Mouse (Mus musculus) G1E (cell line): ENCODE measurements around the gene 9530077C05Rik. TPM values are rescaled to one million over a fixed set of nuclear protein-coding genes. Genes with fewer than 3 reads are reported as not detected.

Experiments
- ATAC-seq: 2 replicates; pipeline ENCODE4 v1.8.0; 2016; ENCODE audit warnings: mild to moderate bottlenecking; ENCODE audit not compliant: insufficient number of reproducible peaks, poor library complexity, low FRiP score, severe bottlenecking; ENCODE audit errors: extremely low read depth
- DNase-seq: peaks from one replicate; pipeline ENCODE4 v3.0.0; 2012; ENCODE audit warnings: low spot score
- H3K27me3 ChIP-seq: 2 replicates; pipeline ENCODE4 v1.6.1; 2012; ENCODE audit warnings: mild to moderate bottlenecking, low read length, inconsistent platforms; ENCODE audit not compliant: insufficient read depth
- H3K36me3 ChIP-seq: replicated peaks from 2 replicates; pipeline ENCODE3; 2012; ENCODE audit warnings: mild to moderate bottlenecking, inconsistent platforms
- H3K4me1 ChIP-seq: 2 replicates; pipeline ENCODE4 v1.6.1; 2012; ENCODE audit warnings: low read depth, low read length, inconsistent platforms, mixed read lengths; ENCODE audit not compliant: insufficient read depth
- H3K4me3 ChIP-seq: 2 replicates; pipeline ENCODE4 v1.5.1; 2012; ENCODE audit warnings: low read depth, mild to moderate bottlenecking, inconsistent platforms, low read length, moderate library complexity, mixed read lengths
- H3K9me3 ChIP-seq: replicated peaks from 2 replicates; pipeline ENCODE4 v1.6.1; 2012; ENCODE audit warnings: inconsistent platforms
- CTCF ChIP-seq: IDR thresholded peaks from 2 replicates; pipeline ENCODE4 v1.5.1; 2012; ENCODE audit warnings: low read depth, low read length, inconsistent platforms, mixed read lengths
- GATA1 ChIP-seq: IDR thresholded peaks from 2 replicates; pipeline ENCODE4 v1.6.1; 2012; ENCODE audit warnings: borderline replicate concordance, low read length, inconsistent platforms, mixed read lengths
- GATA2 ChIP-seq: IDR thresholded peaks from 2 replicates; pipeline ENCODE4 v1.6.1; 2012; ENCODE audit warnings: low read depth, low read length, inconsistent platforms, borderline replicate concordance
- POLR2AphosphoS5 ChIP-seq: IDR thresholded peaks from 2 replicates; pipeline ENCODE4 v1.6.1; 2012; ENCODE audit warnings: low read depth, low read length, inconsistent platforms; ENCODE audit not compliant: insufficient replicate concordance
- TAL1 ChIP-seq: conservative IDR thresholded peaks from 2 replicates; pipeline ENCODE4 v1.6.1; 2012; ENCODE audit warnings: low read depth, low read length, inconsistent platforms, mixed read lengths
- polyA plus RNA-seq: library from polyadenylated mRNA; stranded (reverse); fragments of >175 nt; gene quantifications from 2 replicates; pipeline ENCODE4 v1.2.3, GENCODE M21; 2012
- total RNA-seq, 2 experiments: library from RNA; stranded (forward) in 1 of 2; stranded (reverse) in 1 of 2; fragments of 200-1000 nt in 1 of 2; fragments of >200 nt in 1 of 2; fragmentation: Nextera tagmentation in 1 of 2; gene quantifications; 2 replicates each; pipeline ENCODE4 v1.2.3; 2014 to 2017

Gene 9530077C05Rik
- total and polyA plus RNA-seq, 3 experiments: 1.3 to 6.8 (median 5.1) TPM

GRCm38 (mm10) chr9:22433221-22433620 lies 21.9 kb downstream of the 9530077C05Rik start:
- Histone ChIP-seq H3K9me3 (no peaks in the 10 kb centered on the region), H3K4me3 (no peak overlapping the region), H3K27me3 (no peaks in the 10 kb centered on the region), H3K36me3 (peaks cover 51% of the 10 kb centered on the region), H3K4me1 (peaks cover 6% of the 10 kb centered on the region)
- TF ChIP-seq TAL1 (no peak), GATA1 (no peak), POLR2AphosphoS5 (no peak), GATA2 (no peak), CTCF (no peak)
- no peak for DNase-seq
- ATAC-seq: no peak

DNA sequence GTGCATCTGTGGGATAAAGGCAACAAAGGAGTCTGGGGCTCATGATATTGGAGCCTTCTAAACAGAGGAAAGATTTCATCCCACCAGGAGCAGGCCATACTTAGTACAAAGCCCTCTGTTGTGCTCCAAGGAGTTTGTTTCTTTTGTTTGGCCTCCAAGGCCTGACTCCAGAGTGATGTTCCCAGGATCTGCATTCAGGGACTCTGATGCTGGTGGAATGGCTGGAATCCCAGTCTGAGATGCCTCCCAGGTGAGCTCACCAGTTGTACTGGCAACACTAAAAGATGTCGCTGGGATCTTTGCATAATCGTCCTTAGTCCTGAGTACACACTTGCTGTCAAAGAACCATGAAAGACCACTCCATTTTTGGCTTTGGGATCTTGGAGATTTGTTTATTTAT lies 22.8 kb downstream of the 9530077C05Rik start:
- Histone ChIP-seq H3K4me1 (no peaks in the 10 kb centered on the region), H3K4me3 (no peak overlapping the region), H3K9me3 (no peaks in the 10 kb centered on the region), H3K36me3 (peaks cover 57% of the 10 kb centered on the region), H3K27me3 (no peaks in the 10 kb centered on the region)
- no peak for TF ChIP-seq GATA1
- no peak for TF ChIP-seq TAL1
- TF ChIP-seq POLR2AphosphoS5: no peak
- no peak for TF ChIP-seq GATA2
- DNase-seq: no peak
- no peak for ATAC-seq

- Histone ChIP-seq H3K4me3 (no peak overlapping the region), H3K27me3 (no peaks in the 10 kb centered on the region), H3K36me3 (peaks cover 66% of the 10 kb centered on the region), H3K9me3 (no peaks in the 10 kb centered on the region), H3K4me1 (peaks cover 7% of the 10 kb centered on the region)
- ATAC-seq (no peak), DNase-seq (no peak)
- TF ChIP-seq GATA1 (no peak), POLR2AphosphoS5 (no peak), TAL1 (no peak), CTCF (no peak), GATA2 (no peak)
These were observed 27.5 kb downstream of the 9530077C05Rik start for GRCm38 (mm10) chr9:22438826-22439225.

GRCm38 (mm10) chr9:22443157-22443556 lies 31.8 kb downstream of the 9530077C05Rik start:
- DNase-seq (no peak), ATAC-seq (no peak)
- TF ChIP-seq GATA1 (no peak), POLR2AphosphoS5 (no peak), TAL1 (no peak), GATA2 (no peak), CTCF (no peak)
- no peak overlapping the region for H3K4me3 ChIP-seq
- peaks cover 75% of the 10 kb centered on the region for H3K36me3 ChIP-seq
- peaks cover 14% of the 10 kb centered on the region for H3K4me1 ChIP-seq
- H3K27me3 ChIP-seq: no peaks in the 10 kb centered on the region
- no peaks in the 10 kb centered on the region for H3K9me3 ChIP-seq

GRCm38 (mm10) chr9:22445123-22445522 lies 33.8 kb downstream of the 9530077C05Rik start:
- TF ChIP-seq POLR2AphosphoS5 (peak; percentile 55; the same call in 1 of the 2 replicates), GATA1 (no peak)
- ATAC-seq: no peak
- H3K4me3 ChIP-seq: no peak overlapping the region
- peaks cover 26% of the 10 kb centered on the region for H3K4me1 ChIP-seq
- H3K36me3 ChIP-seq: peaks cover 82% of the 10 kb centered on the region
- no peaks in the 10 kb centered on the region for H3K27me3 ChIP-seq
- DNase-seq: no peak
- no peaks in the 10 kb centered on the region for H3K9me3 ChIP-seq

DNA sequence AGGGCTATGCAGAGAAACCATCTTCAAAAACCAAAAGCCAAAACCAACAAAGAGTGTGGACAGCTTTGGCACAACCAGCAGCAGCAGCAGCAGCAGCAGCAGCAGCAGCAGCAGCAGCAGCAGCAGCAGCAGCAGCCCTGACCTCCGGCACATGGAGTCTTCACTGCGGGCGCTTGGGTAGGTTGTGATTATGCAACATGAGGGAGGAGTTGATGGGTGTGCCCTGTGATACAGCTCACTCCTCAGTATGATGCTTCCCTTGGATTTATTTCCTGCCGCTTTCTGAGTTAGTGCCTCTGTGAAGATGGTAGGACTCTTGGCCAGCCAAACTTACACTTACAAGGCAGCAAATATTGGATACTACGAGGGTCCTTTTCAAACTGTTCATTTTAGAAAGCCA lies 35.9 kb downstream of the 9530077C05Rik start:
- TF ChIP-seq GATA2 (no peak), TAL1 (no peak), CTCF (no peak), GATA1 (no peak), POLR2AphosphoS5 (no peak)
- Histone ChIP-seq H3K36me3 (peaks cover 86% of the 10 kb centered on the region), H3K27me3 (no peaks in the 10 kb centered on the region), H3K4me3 (no peak overlapping the region), H3K9me3 (no peaks in the 10 kb centered on the region), H3K4me1 (peaks cover 34% of the 10 kb centered on the region)
- DNase-seq: no peak
- ATAC-seq: no peak

DNA sequence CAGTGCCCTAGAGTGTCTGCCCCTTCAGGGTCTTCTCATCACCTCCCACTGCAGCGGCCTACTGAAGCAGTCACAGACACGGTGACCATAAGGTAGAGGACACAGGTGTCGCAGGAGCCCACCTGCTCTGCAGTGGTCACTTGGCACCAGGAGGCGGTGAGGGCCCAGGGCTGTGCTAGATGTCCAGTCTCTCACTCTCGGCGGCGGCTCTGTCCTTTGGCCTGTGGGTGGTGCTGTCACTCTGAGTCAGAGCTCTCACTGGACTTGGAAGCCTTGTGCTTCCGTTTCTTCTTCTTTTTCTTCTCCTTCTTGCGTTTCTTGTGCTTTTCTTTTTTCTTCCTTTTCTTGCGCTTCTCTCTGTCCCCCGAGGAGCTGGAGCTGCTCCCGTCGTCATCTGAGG lies 37.1 kb downstream of the 9530077C05Rik start:
- Histone ChIP-seq H3K4me1 (peaks cover 44% of the 10 kb centered on the region), H3K9me3 (no peaks in the 10 kb centered on the region), H3K36me3 (peaks cover 92% of the 10 kb centered on the region), H3K4me3 (no peak overlapping the region), H3K27me3 (no peaks in the 10 kb centered on the region)
- DNase-seq: no peak
- ATAC-seq: no peak
- TF ChIP-seq POLR2AphosphoS5 (no peak), GATA1 (no peak), GATA2 (no peak), CTCF (no peak), TAL1 (no peak)
